Mouse (Mus musculus) myocyte (in vitro differentiated cells): Measurements from ENCODE around the gene Mta3.
A peak's percentile ranks its signal among the peaks of the same experiment; 100 is the strongest.

ENCODE experiments used
- MAX ChIP-seq: IDR thresholded peaks from one replicate; pipeline ENCODE4 v1.6.1; 2011; ENCODE audit warnings: low read depth, mild to moderate bottlenecking, control low read depth
- MYOD1 ChIP-seq, 3 experiments: IDR thresholded peaks; one replicate each; pipeline ENCODE4 v1.6.1; 2011; ENCODE audit warnings: control low read depth in 2 of 3, low read depth in 2 of 3, mild to moderate bottlenecking in 2 of 3, moderate library complexity in 1 of 3; ENCODE audit not compliant: insufficient read length in 2 of 3, control insufficient read depth in 1 of 3
- MYOG ChIP-seq, 3 experiments: IDR thresholded peaks; one replicate each; pipeline ENCODE4 v1.6.1; 2011; ENCODE audit warnings: control low read depth in 2 of 3, low read depth in 2 of 3, mild to moderate bottlenecking in 2 of 3; ENCODE audit not compliant: insufficient read length in 2 of 3, control insufficient read depth in 1 of 3, insufficient read depth in 1 of 3
- POLR2A ChIP-seq: IDR thresholded peaks from one replicate; pipeline ENCODE4 v1.6.1; 2011; ENCODE audit warnings: low read depth, mild to moderate bottlenecking, control low read depth, moderate library complexity; ENCODE audit not compliant: insufficient read length
- POLR2AphosphoS2 ChIP-seq: IDR thresholded peaks from one replicate; pipeline ENCODE4 v1.6.1; 2011; ENCODE audit warnings: low read depth, control low read depth; ENCODE audit not compliant: insufficient read length
- TCF12 ChIP-seq: IDR thresholded peaks from one replicate; pipeline ENCODE4 v1.6.1; 2011; ENCODE audit warnings: mild to moderate bottlenecking, control low read depth; ENCODE audit not compliant: poor library complexity, insufficient read depth, severe bottlenecking
- TCF3 ChIP-seq: IDR thresholded peaks from one replicate; pipeline ENCODE4 v1.6.1; 2011; ENCODE audit warnings: low read depth, control low read depth; ENCODE audit not compliant: insufficient read length
- USF1 ChIP-seq: IDR thresholded peaks from one replicate; pipeline ENCODE4 v1.6.1; 2011; ENCODE audit warnings: low read depth, mild to moderate bottlenecking, control low read depth, moderate library complexity

DNA sequence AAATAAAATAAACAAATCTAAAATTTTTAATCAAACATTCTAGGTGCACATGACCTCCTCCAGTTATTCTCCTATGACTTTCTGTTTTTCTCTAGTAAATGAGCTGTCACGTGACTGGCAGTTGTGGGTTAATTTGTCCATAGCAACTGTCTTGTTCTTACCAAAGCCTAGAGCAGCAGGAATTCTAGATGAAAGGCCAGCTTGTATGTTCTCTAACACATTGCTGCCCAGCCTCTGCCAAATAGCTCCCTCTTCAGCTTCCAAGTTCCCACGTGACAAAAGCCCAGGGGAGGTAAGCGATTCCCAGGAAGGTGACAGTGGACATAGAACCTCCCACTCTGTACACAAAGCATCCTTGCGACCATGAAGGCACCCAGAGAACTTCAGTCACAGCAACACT lies 128.2 kb downstream of the Mta3 start:
- TF ChIP-seq MYOD1 (IDR thresholded peaks at IDR 0.05; ENCODE audit: control insufficient read depth in 1 of 3, insufficient read length in 2 of 3, low read depth in 2 of 3) (no peak), POLR2AphosphoS2 (no peak), POLR2A (no peak), MAX (no peak), TCF12 (no peak), USF1 (peak; percentile 30), MYOG (IDR thresholded peaks at IDR 0.05; ENCODE audit: control insufficient read depth in 1 of 3, insufficient read depth in 1 of 3, insufficient read length in 2 of 3, low read depth in 2 of 3) (no peak), TCF3 (no peak)
